Mouse (Mus musculus): ENCODE results near the gene Gulp1. TPM values are rescaled to one million over a fixed set of nuclear protein-coding genes. Genes with fewer than 3 reads are reported as not detected.

The Gulp1 gene
- 29.5 and 35.3 TPM in 2 replicates for polyA plus RNA-seq (2014; fragmentation: Nextera tagmentation; extraction: Ambion mirVana)

GRCm38 (mm10) chr1:44551461-44552370 is at the start of gene Gulp1:
Gene Gulp1, plus strand, starts transcription at chr1:44551511.
- Histone ChIP-seq H3K9ac (ENCODE audit: low read length) (peak within 1 kb of the TSS; percentile 85), H3K27ac (ENCODE audit: low read depth, low read length) (peak within 1 kb of the TSS; percentile 40; the same call in 1 of the 2 replicates), H3K36me3 (ENCODE audit: control insufficient read depth, insufficient read depth, low read length) (no peaks in the 10 kb centered on the region), H3K4me1 (ENCODE audit: control insufficient read depth, insufficient read depth, low read length) (peaks cover 12% of the 10 kb centered on the region), H3K27me3 (ENCODE audit: control insufficient read depth, insufficient read depth, low read length) (no peaks in the 10 kb centered on the region), H3K4me3 (ENCODE audit: low read depth, low read length) (peak within 1 kb of the TSS; percentile 67), H3K9me3 (ENCODE audit: control insufficient read depth, low read length) (no peaks in the 10 kb centered on the region), H3K4me2 (peak within 1 kb of the TSS; percentile 76)
- WGBS: under 1% methylated on average over 55 of the region's 55 CpGs
- ATAC-seq (ENCODE audit: low FRiP score) (peak; percentile 89), DNase-seq (ENCODE audit: low spot score, missing footprints) (peak; percentile 97)

- H3K27me3 ChIP-seq (ENCODE audit: control insufficient read depth, insufficient read depth, low read length): no peaks in the 10 kb centered on the region
- H3K27ac ChIP-seq (ENCODE audit: low read depth, low read length): no peak overlapping the region
- no peaks in the 10 kb centered on the region for H3K9me3 ChIP-seq (ENCODE audit: control insufficient read depth, low read length)
- 73% methylated on average over 6 of the region's 6 CpGs for WGBS
- no peak overlapping the region for H3K4me3 ChIP-seq (ENCODE audit: low read depth, low read length)
- no peak for DNase-seq (ENCODE audit: low spot score, missing footprints)
- no peaks in the 10 kb centered on the region for H3K36me3 ChIP-seq (ENCODE audit: control insufficient read depth, insufficient read depth, low read length)
- H3K4me1 ChIP-seq (ENCODE audit: control insufficient read depth, insufficient read depth, low read length): peaks cover 12% of the 10 kb centered on the region
- H3K9ac ChIP-seq (ENCODE audit: low read length): no peak overlapping the region
- no peak for ATAC-seq (ENCODE audit: low FRiP score)
- H3K4me2 ChIP-seq: no peak overlapping the region
Observed at GRCm38 (mm10) chr1:44550261-44550660, 1.1 kb upstream of the Gulp1 start.

- Histone ChIP-seq H3K9me3 (ENCODE audit: control insufficient read depth, low read length) (no peaks in the 10 kb centered on the region), H3K4me3 (ENCODE audit: low read depth, low read length) (peak overlapping the region; percentile 67)
- peak; percentile 96 for DNase-seq (ENCODE audit: low spot score, missing footprints)
Observed at GRCm38 (mm10) chr1:44552371-44552841, 1.1 kb downstream of the Gulp1 start.

GRCm38 (mm10) chr1:44553166-44553898 is 2.0 kb downstream of the Gulp1 start:
- Histone ChIP-seq H3K4me3 (ENCODE audit: low read depth, low read length) (no peak overlapping the region), H3K27me3 (ENCODE audit: control insufficient read depth, insufficient read depth, low read length) (no peaks in the 10 kb centered on the region), H3K36me3 (ENCODE audit: control insufficient read depth, insufficient read depth, low read length) (no peaks in the 10 kb centered on the region), H3K4me1 (ENCODE audit: control insufficient read depth, insufficient read depth, low read length) (peaks cover 12% of the 10 kb centered on the region), H3K27ac (ENCODE audit: low read depth, low read length) (no peak overlapping the region; the same call in 1 of the 2 replicates), H3K9me3 (ENCODE audit: control insufficient read depth, low read length) (no peaks in the 10 kb centered on the region), H3K4me2 (peak overlapping the region; percentile 76), H3K9ac (ENCODE audit: low read length) (no peak overlapping the region)
- 33% methylated on average over 6 of the region's 6 CpGs for WGBS
- ATAC-seq (ENCODE audit: low FRiP score): no peak
- peak; percentile 92 for DNase-seq (ENCODE audit: low spot score, missing footprints)

More at GRCm38 (mm10) chr1:44552371-44552841, 1.1 kb downstream of the Gulp1 start:
- Histone ChIP-seq H3K4me2 (peak overlapping the region; percentile 76), H3K27ac (ENCODE audit: low read depth, low read length) (peak overlapping the region; percentile 40; the same call in 1 of the 2 replicates), H3K27me3 (ENCODE audit: control insufficient read depth, insufficient read depth, low read length) (no peaks in the 10 kb centered on the region), H3K36me3 (ENCODE audit: control insufficient read depth, insufficient read depth, low read length) (no peaks in the 10 kb centered on the region), H3K9ac (ENCODE audit: low read length) (peak overlapping the region; percentile 85), H3K4me1 (ENCODE audit: control insufficient read depth, insufficient read depth, low read length) (peaks cover 12% of the 10 kb centered on the region)
- peak; percentile 80 for ATAC-seq (ENCODE audit: low FRiP score)
- 4% methylated on average over 15 of the region's 15 CpGs for WGBS

- Histone ChIP-seq H3K27me3 (ENCODE audit: control insufficient read depth, insufficient read depth, low read length) (no peaks in the 10 kb centered on the region), H3K4me2 (no peak overlapping the region), H3K9ac (ENCODE audit: low read length) (no peak overlapping the region), H3K27ac (ENCODE audit: low read depth, low read length) (no peak overlapping the region), H3K4me1 (ENCODE audit: control insufficient read depth, insufficient read depth, low read length) (no peaks in the 10 kb centered on the region), H3K9me3 (ENCODE audit: control insufficient read depth, low read length) (no peaks in the 10 kb centered on the region), H3K36me3 (ENCODE audit: control insufficient read depth, insufficient read depth, low read length) (no peaks in the 10 kb centered on the region), H3K4me3 (ENCODE audit: low read depth, low read length) (no peak overlapping the region)
- WGBS: 89% methylated on average over 4 of the region's 4 CpGs
- no peak for ATAC-seq (ENCODE audit: low FRiP score)
- DNase-seq (ENCODE audit: low spot score, missing footprints): peak; percentile 10
Observed at GRCm38 (mm10) chr1:44567431-44567830, 16.1 kb downstream of the Gulp1 start.

- WGBS: 77% methylated on average over 2 of the region's 2 CpGs
- Histone ChIP-seq H3K9me3 (ENCODE audit: control insufficient read depth, low read length) (no peaks in the 10 kb centered on the region), H3K27ac (ENCODE audit: low read depth, low read length) (no peak overlapping the region), H3K27me3 (ENCODE audit: control insufficient read depth, insufficient read depth, low read length) (no peaks in the 10 kb centered on the region), H3K4me1 (ENCODE audit: control insufficient read depth, insufficient read depth, low read length) (no peaks in the 10 kb centered on the region), H3K36me3 (ENCODE audit: control insufficient read depth, insufficient read depth, low read length) (no peaks in the 10 kb centered on the region), H3K4me3 (ENCODE audit: low read depth, low read length) (no peak overlapping the region), H3K4me2 (no peak overlapping the region), H3K9ac (ENCODE audit: low read length) (no peak overlapping the region)
- DNase-seq (ENCODE audit: low spot score, missing footprints): no peak
- ATAC-seq (ENCODE audit: low FRiP score): no peak
Observed at GRCm38 (mm10) chr1:44568296-44568695, 17.0 kb downstream of the Gulp1 start.

- no peaks in the 10 kb centered on the region for H3K9me3 ChIP-seq (ENCODE audit: control insufficient read depth, low read length)
- ATAC-seq (ENCODE audit: low FRiP score): no peak
Observed at GRCm38 (mm10) chr1:44576001-44576400, 24.7 kb downstream of the Gulp1 start.

GRCm38 (mm10) chr1:44576610-44577009 is 25.3 kb downstream of the Gulp1 start:
- H3K9me3 ChIP-seq (ENCODE audit: control insufficient read depth, low read length): no peaks in the 10 kb centered on the region
- H3K4me1 ChIP-seq (ENCODE audit: control insufficient read depth, insufficient read depth, low read length): no peaks in the 10 kb centered on the region
- no peak overlapping the region for H3K9ac ChIP-seq (ENCODE audit: low read length)
- H3K4me2 ChIP-seq: no peak overlapping the region
- peak; percentile 12 for DNase-seq (ENCODE audit: low spot score, missing footprints)
- no peaks in the 10 kb centered on the region for H3K36me3 ChIP-seq (ENCODE audit: control insufficient read depth, insufficient read depth, low read length)
- H3K4me3 ChIP-seq (ENCODE audit: low read depth, low read length): no peak overlapping the region
- WGBS: 84% methylated on average over 2 of the region's 2 CpGs
- no peaks in the 10 kb centered on the region for H3K27me3 ChIP-seq (ENCODE audit: control insufficient read depth, insufficient read depth, low read length)
- ATAC-seq (ENCODE audit: low FRiP score): no peak
- H3K27ac ChIP-seq (ENCODE audit: low read depth, low read length): no peak overlapping the region

More at GRCm38 (mm10) chr1:44576001-44576400, 24.7 kb downstream of the Gulp1 start:
- Histone ChIP-seq H3K9ac (ENCODE audit: low read length) (no peak overlapping the region), H3K27ac (ENCODE audit: low read depth, low read length) (no peak overlapping the region), H3K4me2 (no peak overlapping the region), H3K4me1 (ENCODE audit: control insufficient read depth, insufficient read depth, low read length) (no peaks in the 10 kb centered on the region), H3K36me3 (ENCODE audit: control insufficient read depth, insufficient read depth, low read length) (no peaks in the 10 kb centered on the region), H3K27me3 (ENCODE audit: control insufficient read depth, insufficient read depth, low read length) (no peaks in the 10 kb centered on the region), H3K4me3 (ENCODE audit: low read depth, low read length) (no peak overlapping the region)
- peak; percentile 23 for DNase-seq (ENCODE audit: low spot score, missing footprints)
- WGBS: 68% methylated on average over 1 of the region's 1 CpGs
